ENCODE assay signal across 19 mouse cellular contexts in genomic region chr11:108606836-108607235, GRCm38 (mm10).
DNase-seq lines count a peak whose midpoint lies in the region; ATAC-seq and TF ChIP-seq lines count a peak whose summit lies in the region.
"Had no signal": no experiment of that assay in that cellular context is flagged by ENCODE, and none has a peak within 500 bp of the region (broad histone marks: within the 10 kb centered on the region; RNA-seq: fewer than 3 reads in every experiment).

No protein-coding gene starts in this region.

- no peaks in the 10 kb centered on the region for H3K36me3 ChIP-seq in midbrain, embryonic 10.5 days
- H3K36me3 ChIP-seq in midbrain, postnatal 0 days (ENCODE audit: insufficient read depth, low read length): no peaks in the 10 kb centered on the region
- H3K36me3 ChIP-seq: G1E; heart, embryonic 13.5 days; limb, embryonic 15.5 days had no signal

- H3K9ac ChIP-seq in midbrain, postnatal 0 days (replicated peaks; ENCODE audit: low read length, poor library complexity, severe bottlenecking): no peak overlapping the region
- H3K9ac ChIP-seq: heart, embryonic 13.5 days; limb, embryonic 15.5 days had no signal

- H3K4me1 ChIP-seq in midbrain, embryonic 10.5 days: peaks cover 16% of the 10 kb centered on the region
- no peaks in the 10 kb centered on the region for H3K4me1 ChIP-seq in midbrain, postnatal 0 days (ENCODE audit: insufficient read depth, low read length)
- H3K4me1 ChIP-seq: heart, embryonic 13.5 days; limb, embryonic 15.5 days had no signal

- peak; percentile 13 to 16 for DNase-seq in cerebellum, postnatal 10 days
- no peak for DNase-seq in cerebellum, adult 8-10 months
- DNase-seq in left cerebral cortex, adult 2 months (ENCODE audit: extremely low spot score in 1 of 2, low spot score in 2 of 2): no peak
- DNase-seq in left cerebral cortex, postnatal 10 days (ENCODE audit: extremely low spot score in 1 of 2, low spot score in 2 of 2): no peak
- DNase-seq in midbrain, embryonic 10.5 days (ENCODE audit: low spot score): peak; percentile 27
- DNase-seq in midbrain, postnatal 0 days (ENCODE audit: low spot score): peak; percentile 17
- no peak for DNase-seq in heart, adult 11 months
- DNase-seq in liver: no peak
- DNase-seq: adrenal gland, postnatal 36 days; cerebellum, adult 9-10 months; heart, adult 18-20 months; kidney, postnatal 36 days; layer of hippocampus, adult 9-11 months; lung, postnatal 10 days; right cerebral cortex, postnatal 25 days; thymus, postnatal 36 days had no signal

- peak overlapping the region; percentile 27 for H3K4me2 ChIP-seq in midbrain, postnatal 0 days (ENCODE audit: low read depth, low read length, poor library complexity, severe bottlenecking)
- H3K4me2 ChIP-seq: heart, embryonic 13.5 days; limb, embryonic 15.5 days had no signal

- H3K27ac ChIP-seq in left cerebral cortex, adult 2 months: no peak overlapping the region
- H3K27ac ChIP-seq in midbrain, embryonic 10.5 days (replicated peaks): peak overlapping the region; percentile 63; the same call in 1 of the 2 replicates
- H3K27ac ChIP-seq in midbrain, postnatal 0 days (ENCODE audit: low read depth, low read length): peak overlapping the region; percentile 68
- H3K27ac ChIP-seq: heart, embryonic 13.5 days; limb, embryonic 15.5 days had no signal

- TF ChIP-seq CTCF in left cerebral cortex, adult 2 months (IDR thresholded peaks at IDR 0.05): no peak
- TF ChIP-seq CTCF in midbrain, postnatal 0 days (IDR thresholded peaks at IDR 0.05): no peak

- H3K27me3 ChIP-seq in midbrain, embryonic 10.5 days (ENCODE audit: low read depth, poor library complexity, severe bottlenecking): no peaks in the 10 kb centered on the region
- no peaks in the 10 kb centered on the region for H3K27me3 ChIP-seq in midbrain, postnatal 0 days (ENCODE audit: insufficient read depth, low read length)
- H3K27me3 ChIP-seq: heart, embryonic 13.5 days; limb, embryonic 15.5 days had no signal

- H3K4me3 ChIP-seq in left cerebral cortex, adult 2 months: peak overlapping the region; percentile 14; the same call in 1 of the 2 replicates
- peak overlapping the region; percentile 18; the same call in 1 of the 2 replicates for H3K4me3 ChIP-seq in midbrain, embryonic 10.5 days
- peak overlapping the region; percentile 34 for H3K4me3 ChIP-seq in midbrain, postnatal 0 days (ENCODE audit: low read depth, low read length)
- H3K4me3 ChIP-seq: heart, embryonic 13.5 days; limb, embryonic 15.5 days had no signal

- no peak for ATAC-seq in midbrain, postnatal 0 days (ENCODE audit: low FRiP score)

- intact Hi-C loops in left cerebral cortex, adult 2 months (cut with DNase I): loop anchor here (10.0 kb wide), 1 partner anchor 142 kb away; no protein-coding TSS in a partner anchor
- intact Hi-C loops in left cerebral cortex, postnatal 10 days (cut with DNase I): no loop called here

- H3K9me3 ChIP-seq in midbrain, embryonic 10.5 days (replicated peaks): no peaks in the 10 kb centered on the region
- H3K9me3 ChIP-seq in midbrain, postnatal 0 days (ENCODE audit: low read length): no peaks in the 10 kb centered on the region
- H3K9me3 ChIP-seq: heart, embryonic 13.5 days; limb, embryonic 15.5 days had no signal

Comparison
In these comparisons a context has a peak if more than half of its experiments do, and no peak if none do; other contexts are left out.
1. DNase-seq: peak in cerebellum, postnatal 10 days (2 of 2), midbrain, embryonic 10.5 days (single experiment) and midbrain, postnatal 0 days (single experiment); none in cerebellum, adult 8-10 months (single experiment), left cerebral cortex, adult 2 months (0 of 2), left cerebral cortex, postnatal 10 days (0 of 2), heart, adult 11 months (single experiment) and liver (single experiment).
2. Peak in every context shown above with its lines, with median percentiles within 50 percentile points of each other: H3K4me3 ChIP-seq.